Mouse (Mus musculus): ENCODE data around the gene Mta1.

Gene Mta1

GRCm38 (mm10) chr12:113149341-113149740 is 51.3 kb downstream of the Mta1 start:
- no peak for DNase-seq (ENCODE audit: low spot score)

DNA sequence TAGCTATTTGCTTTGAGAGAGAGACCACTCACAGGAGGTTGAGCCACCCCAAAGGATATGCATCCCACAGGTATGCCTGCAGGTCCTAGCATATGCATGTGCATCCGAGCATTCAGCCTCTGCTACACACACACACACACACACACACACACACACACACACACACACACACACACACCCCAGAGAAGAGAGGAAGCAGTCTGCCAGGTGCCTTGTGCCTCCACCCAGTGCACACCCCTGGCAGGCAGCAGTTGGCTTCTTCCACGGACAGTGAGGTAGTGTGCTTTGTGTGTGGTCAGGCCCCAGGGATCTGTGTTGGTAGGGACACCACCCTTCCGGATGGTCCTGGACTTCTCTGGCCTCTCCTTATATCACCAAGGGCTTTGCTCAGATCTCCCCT is 51.8 kb downstream of the Mta1 start:
- DNase-seq (ENCODE audit: low spot score): no peak

DNA sequence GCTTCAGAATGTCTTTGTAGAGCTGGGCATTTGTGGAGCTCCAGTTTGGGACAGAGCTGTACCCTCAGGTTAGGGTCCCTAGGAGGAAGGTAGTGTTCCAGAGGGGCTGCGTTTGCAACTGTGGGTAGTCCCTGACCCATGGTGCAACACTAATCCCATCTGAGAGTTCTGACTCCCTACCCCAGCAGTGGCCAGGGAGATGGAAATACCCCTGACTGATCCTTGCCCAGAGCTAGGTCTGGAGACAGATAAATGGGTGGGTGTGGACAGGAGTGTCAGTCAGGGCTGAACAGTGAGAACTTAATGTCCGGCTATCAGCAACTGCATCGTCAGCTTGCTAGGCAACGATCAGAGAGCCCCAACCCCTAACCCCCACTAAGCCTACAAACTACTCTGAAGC is 52.5 kb downstream of the Mta1 start:
- DNase-seq (ENCODE audit: low spot score): no peak

DNA sequence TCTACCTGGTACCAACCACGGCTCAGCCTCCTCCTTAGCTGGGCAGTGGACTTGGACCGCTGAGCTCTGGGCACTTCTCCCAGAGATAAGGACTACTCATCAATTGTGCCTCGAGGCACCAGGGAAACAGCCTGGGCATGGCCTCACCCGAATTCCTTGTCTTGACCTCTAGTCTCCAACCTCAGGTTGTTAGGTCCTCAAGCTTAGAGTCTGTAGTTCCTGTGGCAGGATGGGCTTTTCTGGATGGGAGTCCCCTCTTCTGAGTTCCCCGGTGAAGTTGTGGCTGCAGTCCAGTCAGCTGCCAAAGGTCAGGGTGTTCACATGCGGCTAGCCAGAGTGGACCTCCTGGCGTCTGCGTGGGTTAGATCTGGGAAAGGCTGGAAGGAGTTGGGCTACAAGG is 53.0 kb downstream of the Mta1 start:
- no peak for DNase-seq (ENCODE audit: low spot score)

GRCm38 (mm10) chr12:113151661-113152271 is 53.7 kb downstream of the Mta1 start:
- no peak for DNase-seq (ENCODE audit: low spot score)

DNA sequence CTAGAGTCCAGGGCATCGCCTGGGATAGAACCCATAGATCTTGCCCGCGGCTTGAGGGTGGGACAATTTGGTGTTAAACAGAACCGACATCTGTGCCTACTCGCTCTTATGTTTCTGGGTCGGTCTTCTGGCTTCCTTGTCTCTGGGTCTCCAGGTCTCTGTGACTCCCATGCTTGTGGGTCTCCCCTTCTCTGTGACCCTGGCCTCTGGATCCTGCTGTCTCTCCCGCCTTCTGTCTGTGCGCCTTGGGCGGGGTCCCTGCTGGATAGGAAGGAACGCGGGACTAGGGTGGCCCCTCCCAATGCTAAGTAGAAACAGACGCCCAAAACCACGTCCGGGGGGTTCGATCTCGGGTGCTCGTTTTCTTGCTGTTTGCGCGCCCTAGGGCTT is 54.2 kb downstream of the Mta1 start:
- DNase-seq (ENCODE audit: low spot score): no peak

DNA sequence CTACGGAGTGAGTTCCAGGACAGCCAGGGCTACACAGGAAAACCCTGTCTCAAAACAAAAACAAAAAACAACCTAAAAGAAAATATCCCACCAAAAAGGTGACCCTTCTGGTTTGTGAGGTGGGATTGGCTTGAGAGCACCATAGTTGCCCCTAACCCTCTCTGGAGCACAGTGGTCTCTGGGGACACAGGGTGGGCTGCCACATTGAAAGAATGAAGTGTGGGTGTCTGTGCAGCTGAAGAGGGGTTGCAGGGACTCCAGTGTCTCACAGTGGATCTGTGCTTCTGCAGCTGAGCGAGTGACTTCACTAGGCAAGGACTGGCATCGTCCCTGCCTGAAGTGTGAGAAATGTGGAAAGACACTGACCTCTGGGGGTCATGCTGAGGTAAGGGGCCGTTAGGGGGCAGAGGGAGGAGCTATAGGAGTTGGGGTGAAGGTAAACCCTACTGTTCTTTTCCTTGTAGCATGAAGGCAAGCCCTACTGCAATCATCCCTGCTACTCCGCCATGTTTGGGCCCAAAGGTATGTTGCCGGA is 55.0 kb downstream of the Mta1 start:
- no peak for DNase-seq (ENCODE audit: low spot score)

DNA sequence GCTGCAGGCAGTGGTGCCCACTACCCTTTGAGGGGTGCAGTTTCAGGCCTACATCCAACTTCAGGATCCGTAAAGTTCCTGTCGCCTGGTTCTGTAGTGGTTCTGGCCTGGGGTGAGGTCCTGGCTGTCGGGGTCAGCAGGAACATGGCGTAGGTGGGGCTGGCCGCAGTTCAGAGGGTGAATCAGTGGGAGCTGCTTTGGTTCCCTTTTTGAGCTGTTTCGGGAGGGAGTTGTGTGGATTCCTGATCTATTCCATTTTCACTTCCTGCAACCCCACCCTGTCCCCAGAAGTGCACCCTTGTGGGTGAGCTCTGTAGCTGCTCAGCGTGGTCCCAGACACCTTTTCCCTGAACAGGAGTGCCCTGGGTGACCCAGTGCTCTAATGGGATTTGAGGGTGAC is 55.9 kb downstream of the Mta1 start:
- DNase-seq (ENCODE audit: low spot score): no peak

DNA sequence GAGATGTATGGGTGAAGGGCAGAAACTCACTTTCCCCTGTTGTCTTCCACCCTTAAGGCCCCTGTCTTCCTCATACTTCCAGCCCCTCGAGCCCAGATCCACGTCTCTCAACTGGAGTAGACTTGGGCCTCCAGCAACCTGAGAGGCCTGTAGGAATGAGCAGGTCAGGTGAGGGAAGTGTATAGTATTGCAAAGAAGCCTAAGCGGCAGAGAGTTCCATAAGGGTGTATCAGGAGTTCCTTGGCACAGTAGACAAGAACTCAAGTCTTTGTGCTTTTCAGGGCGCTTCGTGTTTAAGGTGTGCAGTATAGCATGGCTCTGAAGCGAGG is 56.6 kb downstream of the Mta1 start:
- no peak for DNase-seq (ENCODE audit: low spot score)

DNA sequence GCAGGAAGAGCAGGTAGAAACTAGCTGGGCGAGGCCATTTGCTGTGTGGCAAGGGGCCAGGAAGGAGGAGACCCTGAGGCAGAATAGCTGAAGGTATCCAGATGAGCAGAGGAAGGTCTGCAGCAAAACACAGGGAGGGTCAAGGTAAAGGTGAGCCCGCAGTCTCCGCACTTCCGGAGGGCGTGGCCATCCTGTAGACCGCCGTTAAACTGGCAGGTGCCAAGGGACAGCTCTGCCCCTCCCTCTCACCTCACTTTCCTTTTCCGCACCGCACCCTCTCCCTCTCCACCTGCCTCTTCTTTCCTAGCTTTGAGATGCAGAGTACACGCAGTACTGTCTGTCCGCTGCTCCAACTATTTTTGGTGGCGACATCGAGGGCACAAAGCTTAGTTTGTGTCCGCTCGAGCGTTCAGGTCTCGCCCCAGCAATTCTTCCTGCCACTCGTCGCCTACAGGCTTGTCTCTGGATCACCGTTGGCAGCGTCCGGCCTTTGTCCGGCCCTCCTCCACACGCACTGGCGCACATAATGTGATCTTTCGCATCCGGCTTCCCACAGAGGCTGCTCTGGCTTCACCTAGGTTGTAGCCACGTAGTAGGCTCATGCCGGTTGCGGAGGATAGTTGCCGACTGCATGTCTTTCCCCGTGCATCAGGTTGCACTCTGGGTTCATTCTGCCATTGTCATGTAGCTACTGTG is 57.1 kb downstream of the Mta1 start:
- no peak for DNase-seq (ENCODE audit: low spot score)

GRCm38 (mm10) chr12:113155887-113156539 is 57.9 kb downstream of the Mta1 start, which contains the start of gene Tedc1:
Tedc1 (plus strand) TSS chr12:113156421.
- peak; percentile 98 for DNase-seq (ENCODE audit: low spot score)

GRCm38 (mm10) chr12:113156540-113156929 is 58.5 kb downstream of the Mta1 start:
- no peak for DNase-seq (ENCODE audit: low spot score)

GRCm38 (mm10) chr12:113157002-113157401 is 58.9 kb downstream of the Mta1 start:
- no peak for DNase-seq (ENCODE audit: low spot score)

GRCm38 (mm10) chr12:113157521-113157920 is 59.4 kb downstream of the Mta1 start:
- no peak for DNase-seq (ENCODE audit: low spot score)

GRCm38 (mm10) chr12:113157971-113158370 is 59.9 kb downstream of the Mta1 start:
- no peak for DNase-seq (ENCODE audit: low spot score)

GRCm38 (mm10) chr12:113163561-113164006 is 65.5 kb downstream of the Mta1 start:
- no peak for DNase-seq (ENCODE audit: low spot score)

DNA sequence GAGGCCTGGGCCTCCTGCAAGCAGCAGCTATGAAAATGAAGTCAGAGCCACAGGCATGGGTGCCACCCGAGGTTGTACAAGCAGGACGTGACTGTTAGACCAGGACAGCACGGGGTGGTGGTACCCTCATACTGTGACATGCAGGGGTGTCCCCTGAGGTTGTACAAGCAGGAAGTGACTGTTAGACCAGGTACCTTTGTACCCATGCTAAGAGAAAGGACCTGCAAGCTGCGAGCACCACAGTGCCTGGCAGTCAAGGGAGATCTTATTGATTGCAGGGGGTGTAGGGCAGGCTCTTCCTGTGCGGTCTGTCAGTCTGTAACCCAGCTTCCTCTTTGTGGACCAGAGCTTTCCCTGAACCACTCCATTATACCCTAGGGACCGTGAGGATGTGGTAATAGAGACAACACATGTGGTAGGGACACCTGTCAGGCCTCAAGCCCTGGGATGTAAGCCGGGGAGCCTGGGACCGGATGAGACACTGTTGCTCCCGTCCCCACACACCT is 70.0 kb downstream of the Mta1 start:
- DNase-seq (ENCODE audit: low spot score): no peak

DNA sequence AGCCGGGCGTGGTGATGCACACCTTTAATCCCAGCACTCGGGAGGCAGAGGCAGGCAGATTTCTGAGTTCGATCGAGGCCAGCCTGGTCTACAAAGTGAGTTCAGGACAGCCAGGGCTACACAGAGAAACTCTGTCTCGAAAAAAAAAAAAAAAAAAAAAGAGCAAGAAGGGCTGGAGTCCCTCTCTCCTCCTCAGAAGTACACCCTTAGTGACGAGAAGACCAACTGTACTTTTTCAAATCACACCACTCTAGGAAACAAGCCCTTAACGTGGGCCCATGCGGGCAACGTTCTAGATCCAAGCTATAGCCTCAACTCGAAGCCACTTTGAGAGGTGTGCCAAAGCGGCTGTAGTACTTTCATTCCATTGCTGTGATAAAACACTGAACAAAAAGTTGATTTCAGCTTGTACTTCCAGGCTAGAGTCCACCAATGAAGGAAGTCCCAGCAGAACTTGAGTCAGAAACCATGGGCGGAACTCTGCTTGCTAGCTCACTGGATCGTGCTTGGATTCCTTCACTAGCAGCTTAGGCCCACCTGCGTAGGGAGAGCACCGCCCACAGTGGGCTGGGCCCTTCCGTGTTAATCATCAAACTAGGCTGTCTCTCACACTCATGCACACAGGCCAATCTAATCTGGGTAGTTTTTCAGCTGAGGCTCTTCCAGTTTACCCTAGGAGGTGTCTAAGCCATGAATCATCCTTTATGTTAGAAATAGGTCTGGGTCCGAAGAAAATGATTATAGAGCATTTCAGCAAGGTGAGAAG is 79.1 kb downstream of the Mta1 start:
- no peak for DNase-seq (ENCODE audit: low spot score)

- DNase-seq (ENCODE audit: low spot score): no peak
Observed at GRCm38 (mm10) chr12:113181020-113181419, 82.9 kb downstream of the Mta1 start.

- no peak for DNase-seq (ENCODE audit: low spot score)
Observed at GRCm38 (mm10) chr12:113184945-113185344, 86.9 kb downstream of the Mta1 start.

DNA sequence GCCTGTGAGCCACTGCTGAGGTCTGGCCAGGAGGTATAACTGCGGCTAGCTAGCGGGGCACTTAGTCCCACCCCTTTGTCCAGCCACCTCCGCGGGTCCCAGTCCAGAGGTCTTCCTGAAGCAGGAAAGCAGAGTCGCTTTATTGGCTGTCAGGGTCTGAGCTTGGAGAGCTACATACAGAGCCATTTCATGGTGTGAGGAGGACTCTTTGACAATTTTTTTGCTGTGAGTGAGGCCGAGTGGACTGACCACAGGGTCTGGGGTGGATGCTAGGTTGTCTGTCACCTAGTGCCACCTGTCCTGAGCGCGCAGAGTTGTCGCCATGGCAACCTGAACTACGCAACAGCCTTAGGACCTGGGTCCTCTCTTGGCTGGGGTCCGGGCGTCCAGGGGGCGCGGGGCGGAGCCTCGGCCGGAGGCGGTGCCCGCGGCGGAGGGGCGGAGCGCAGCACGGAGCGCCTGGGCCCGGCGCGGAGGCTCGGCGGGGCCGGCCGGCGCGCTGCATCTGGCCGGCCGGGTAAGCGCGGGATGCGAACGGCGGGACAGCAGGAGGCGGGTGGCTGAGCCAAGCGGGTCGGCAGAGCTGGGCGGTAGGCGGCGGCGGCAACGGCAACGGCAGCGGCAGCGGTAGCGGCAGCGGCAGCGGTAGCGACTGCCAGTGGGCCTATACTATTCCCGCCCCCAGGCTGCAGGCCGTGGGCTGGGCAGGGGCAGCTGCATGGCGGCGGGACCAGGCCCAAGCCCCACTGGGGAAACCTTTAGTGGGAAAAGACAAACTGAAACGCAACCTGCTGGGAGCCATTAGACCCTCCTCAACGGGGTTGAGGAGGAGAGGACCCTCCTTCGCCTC is 87.6 kb downstream of the Mta1 start, which contains the start of gene Tmem121:
Gene Tmem121, plus strand, starts transcription at position 489 of the 850 bp plus-strand sequence.
- no peak for DNase-seq (ENCODE audit: low spot score)
